Mouse (Mus musculus) neutrophil, adult 5-6 weeks (primary cell): ENCODE results near the gene Olfr1373. TPM values are rescaled to one million over a fixed set of nuclear protein-coding genes. Genes with fewer than 3 reads are reported as not detected.
"Not testable (repeated sequence)": the region's sequence is repeated elsewhere in the genome, so short reads cannot be mapped to it uniquely, and the experiment has no call there.

ENCODE experiments used
- ATAC-seq: fragments of 151-379, 151-347 bp; 2 replicates; pipeline ENCODE4 v1.8.0; 2017; ENCODE audit warnings: mild to moderate bottlenecking, moderate TSS enrichment; ENCODE audit not compliant: insufficient number of reproducible peaks, poor library complexity, low FRiP score, severe bottlenecking; ENCODE audit errors: extremely low read depth
- total RNA-seq: library from RNA; stranded (forward); fragments of 200-1000 nt; gene quantifications from 2 replicates; pipeline ENCODE4 v1.2.3, GENCODE M21; 2017

Olfr1373 gene
- total RNA-seq = not detected in 2 replicates

DNA sequence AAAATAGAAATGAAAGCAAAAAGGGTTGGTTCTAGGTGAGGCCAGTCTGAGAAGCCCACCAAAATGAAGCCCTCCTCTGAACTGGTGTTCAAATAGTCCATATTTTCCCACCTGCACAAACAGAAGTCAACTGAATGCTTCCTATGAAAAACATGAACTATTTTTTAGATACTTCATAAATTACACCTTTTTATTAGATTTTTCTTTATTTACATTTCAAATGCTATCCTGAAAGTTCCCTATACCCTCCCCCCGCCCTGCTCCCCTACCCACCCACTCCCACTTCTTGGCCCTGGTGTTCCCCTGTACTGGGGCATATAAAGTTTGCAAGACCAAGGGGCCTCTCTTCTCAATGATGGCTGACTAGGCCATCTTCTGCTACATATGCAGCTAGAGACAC is at the start of gene Olfr1373:
TSS of gene Olfr1373 (minus strand) at position 101 of the 400 bp plus-strand sequence.
- ATAC-seq = not testable (repeated sequence)

DNA sequence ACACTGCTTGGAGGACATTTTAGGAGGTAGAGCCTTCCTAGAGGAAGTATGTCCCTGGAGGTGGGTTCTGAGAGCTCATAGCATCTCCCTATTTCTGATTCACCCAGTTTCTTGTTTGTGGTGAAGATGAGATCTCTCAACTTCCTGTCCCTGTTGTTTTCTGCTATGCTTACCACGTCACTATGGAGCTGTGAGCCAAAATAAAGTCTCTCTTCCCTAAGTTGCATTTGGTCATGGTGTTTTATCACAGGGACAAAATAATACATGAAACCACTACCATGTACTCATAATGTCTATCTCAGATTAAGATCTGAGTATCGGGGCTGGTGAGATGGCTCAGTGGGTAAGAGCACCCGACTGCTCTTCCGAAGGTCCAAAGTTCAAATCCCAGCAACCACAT is 35.3 kb upstream of the Olfr1373 start:
- not testable (repeated sequence) for ATAC-seq

DNA sequence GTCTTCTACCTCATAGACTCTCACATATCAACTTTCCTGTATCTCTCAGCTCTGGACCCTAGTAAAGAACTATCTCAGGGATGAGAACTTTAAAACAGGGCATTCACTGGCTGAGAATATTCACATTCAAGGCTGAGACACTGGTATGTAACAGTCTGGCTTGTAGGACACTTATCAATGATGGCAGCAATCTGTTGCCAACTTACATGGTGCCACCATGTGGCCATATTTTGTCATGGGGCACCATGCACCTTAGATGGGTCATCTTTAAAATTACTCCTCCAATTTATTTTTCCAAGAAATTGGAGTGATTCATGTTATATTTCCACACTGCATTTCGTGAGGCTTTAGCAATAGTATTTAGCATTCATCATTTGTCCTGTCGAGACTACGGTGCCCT is 34.6 kb upstream of the Olfr1373 start:
- ATAC-seq = 0 out of 2 replicates have a peak, but pooled peaks have one; percentile 16

DNA sequence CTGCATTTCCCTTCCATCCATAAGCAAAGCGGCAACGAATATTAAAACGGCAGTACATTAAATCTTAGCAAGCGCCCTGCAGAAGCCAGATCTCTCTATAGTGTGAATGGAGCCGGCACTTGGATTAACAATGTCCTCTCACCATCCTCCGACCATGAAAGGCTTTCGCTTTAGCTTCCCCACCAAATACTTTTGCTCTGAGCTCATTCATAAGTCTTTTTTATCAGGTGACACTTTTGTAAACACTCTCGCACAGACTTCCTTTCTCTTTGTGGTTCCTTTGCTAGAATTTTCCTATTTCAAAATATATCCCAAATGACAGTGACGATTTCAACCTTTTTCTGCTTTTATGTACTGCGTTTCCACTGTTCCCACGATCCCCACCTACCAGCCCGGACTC is 23.1 kb upstream of the Olfr1373 start:
- no peak for ATAC-seq

DNA sequence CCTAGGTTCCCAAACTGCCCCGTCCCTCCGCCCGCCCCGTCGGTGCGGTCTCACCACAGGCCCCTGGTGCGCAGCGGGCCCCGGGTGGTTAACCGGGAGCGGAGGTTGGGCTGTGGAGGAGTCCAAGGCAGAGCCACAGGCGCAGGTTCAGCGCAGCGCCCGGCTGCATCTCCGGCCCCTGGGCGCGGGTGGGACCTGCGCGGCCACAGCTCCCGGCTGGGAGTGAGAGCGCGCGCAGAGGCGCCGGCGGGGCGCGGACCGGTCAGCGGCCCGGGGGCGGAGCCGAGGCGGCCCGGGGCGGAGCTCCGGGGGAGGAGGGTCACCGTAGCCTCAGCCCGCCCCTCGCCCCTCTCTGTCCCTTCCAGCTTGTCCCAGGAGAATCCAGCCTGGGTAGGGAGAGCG is 22.6 kb upstream of the Olfr1373 start:
- ATAC-seq = not testable (repeated sequence)

DNA sequence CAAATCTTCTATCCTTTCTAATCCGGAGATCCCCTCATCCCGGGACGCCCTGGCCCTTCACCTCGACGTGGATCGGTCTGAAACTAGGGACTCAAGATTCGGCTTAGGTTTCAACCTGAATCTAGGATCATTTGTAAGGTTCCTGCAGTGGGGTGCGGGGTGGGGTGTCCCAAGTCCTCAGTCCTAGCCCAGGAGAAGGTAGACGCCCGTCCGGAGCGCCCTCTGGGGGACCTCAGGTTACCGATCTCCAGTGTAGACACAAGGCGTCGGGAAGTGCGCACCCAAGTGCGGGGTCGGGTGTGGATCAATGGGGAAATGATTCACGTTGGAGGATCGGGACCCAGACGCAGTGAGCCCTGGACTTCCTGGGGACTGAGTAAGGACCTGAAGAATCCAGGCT is 21.8 kb upstream of the Olfr1373 start:
- no peak for ATAC-seq

DNA sequence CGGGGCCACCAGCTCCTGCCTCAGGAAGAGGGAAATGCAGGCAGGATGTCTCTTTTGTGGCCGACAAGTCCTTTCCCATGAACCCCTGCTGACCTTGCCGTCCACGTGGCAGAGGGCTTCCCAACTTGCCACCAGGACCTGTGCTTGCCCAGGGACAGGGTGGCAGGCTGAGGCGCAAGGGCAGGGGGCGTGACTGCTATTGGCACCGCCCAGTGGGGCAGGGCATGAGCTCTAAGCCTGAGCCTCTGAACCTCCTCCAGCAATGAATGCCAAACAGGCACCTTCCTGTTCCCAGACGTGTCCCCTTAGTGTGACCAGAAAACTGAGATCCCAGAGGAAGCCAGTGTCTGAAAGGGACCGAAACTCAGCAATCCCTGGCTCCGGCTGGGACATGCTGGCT is 18.6 kb upstream of the Olfr1373 start:
- ATAC-seq = no peak

DNA sequence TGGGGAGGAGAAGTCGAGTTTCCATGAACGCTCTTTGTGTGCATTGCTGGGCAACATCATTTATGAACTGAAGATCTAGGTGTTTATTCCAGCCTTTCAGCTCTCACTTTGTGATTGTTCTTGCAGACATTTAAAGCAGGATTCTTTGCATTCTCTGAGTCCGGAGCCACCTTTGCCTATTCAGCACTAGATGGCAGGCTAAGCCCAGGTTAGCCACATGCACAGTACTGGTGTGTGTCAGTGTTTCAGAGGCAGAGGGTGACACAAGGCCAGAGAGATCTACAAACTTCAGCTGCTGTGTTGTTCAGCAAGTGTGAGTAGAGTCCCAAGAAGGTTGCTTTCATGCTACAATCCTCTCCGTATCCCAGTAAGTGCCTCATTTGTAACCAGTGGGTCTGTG is 1.7 kb downstream of the Olfr1373 start:
- not testable (repeated sequence) for ATAC-seq

DNA sequence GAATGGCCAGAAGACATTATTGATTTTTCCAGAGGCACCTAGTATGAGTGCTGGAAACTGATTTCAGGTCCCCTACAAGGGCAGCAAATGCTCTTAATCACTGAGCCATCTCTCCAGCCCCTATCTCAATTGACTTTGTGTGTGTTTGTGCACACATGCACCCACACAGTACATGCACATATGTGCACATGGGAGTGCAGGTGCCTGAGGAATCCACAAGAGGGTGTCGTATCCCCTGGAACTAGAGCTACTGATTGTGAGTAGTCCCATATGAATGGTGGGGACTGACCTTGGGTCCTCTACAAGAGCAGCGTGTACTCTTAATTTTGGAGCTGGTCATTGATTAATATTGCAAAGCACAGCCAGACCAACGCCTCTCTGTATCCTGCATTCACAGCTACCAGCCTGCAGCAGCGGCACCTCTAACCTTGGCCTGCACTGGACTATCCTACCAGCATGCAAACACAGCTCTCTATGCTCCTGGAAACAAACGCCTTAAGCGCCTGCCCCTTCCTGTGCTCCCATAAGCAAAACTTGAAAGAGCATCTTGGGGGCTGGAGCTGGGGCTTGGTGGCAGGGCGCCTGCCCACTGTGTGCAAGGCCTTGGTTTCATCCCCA is 14.8 kb downstream of the Olfr1373 start:
- ATAC-seq = no peak

DNA sequence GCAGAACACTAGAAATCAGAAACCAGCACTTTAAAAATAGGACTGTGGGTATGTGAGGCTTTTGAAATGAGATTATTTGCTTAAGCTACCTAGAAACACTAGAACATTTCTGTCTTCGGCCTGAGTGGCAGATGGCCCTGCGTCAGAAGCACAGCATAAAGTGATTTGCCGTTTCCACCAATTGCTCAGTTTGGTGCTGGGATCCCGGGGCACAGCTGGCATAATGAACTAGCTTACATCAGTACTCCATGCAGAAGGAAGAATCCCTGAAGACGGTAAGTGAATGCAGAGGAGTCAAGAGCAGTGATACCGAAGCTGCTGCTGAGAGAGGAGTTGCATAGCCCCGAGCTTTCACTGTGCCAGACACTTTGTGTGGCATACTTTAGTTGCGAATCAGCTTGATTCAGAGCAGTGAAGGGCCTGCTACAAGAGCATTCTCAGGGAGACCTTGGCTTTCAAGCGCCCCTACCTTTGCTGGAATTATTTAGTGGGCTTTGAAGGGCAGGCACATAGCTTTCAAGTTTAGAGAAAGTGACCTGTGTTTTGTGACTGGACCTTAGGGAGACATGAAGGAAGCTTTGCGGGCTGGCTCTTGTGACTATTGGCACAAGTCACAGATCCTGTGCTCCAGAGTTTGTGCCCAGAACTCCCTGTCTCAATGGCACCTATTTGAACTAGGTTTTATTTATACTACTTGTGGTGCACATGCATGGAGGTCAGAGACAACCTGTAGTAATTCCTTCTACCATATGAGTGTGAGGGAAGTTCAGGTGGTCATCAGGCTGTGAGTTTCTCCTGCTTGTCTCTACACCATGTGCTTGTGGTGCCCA is 15.5 kb downstream of the Olfr1373 start:
- no peak for ATAC-seq

DNA sequence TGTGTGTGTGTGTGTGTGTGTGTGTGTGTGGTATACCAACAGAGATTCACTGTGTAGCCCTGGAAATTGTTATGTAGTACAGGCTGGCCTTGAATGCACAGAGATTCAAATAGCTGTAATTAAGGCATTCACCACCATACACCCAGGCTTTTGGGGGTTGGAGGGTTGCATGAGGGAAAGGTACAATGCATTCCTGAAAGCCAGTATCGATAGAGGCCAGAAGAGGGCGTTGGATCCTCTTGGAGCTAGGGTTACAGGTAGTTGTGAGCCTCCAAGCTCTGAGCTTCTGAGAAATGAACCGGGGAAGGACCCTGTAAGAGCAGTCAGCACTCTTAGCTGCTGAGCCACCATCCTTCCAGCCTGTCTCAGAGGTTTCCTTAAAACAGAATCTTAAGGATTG is 16.2 kb downstream of the Olfr1373 start:
- ATAC-seq = no peak

DNA sequence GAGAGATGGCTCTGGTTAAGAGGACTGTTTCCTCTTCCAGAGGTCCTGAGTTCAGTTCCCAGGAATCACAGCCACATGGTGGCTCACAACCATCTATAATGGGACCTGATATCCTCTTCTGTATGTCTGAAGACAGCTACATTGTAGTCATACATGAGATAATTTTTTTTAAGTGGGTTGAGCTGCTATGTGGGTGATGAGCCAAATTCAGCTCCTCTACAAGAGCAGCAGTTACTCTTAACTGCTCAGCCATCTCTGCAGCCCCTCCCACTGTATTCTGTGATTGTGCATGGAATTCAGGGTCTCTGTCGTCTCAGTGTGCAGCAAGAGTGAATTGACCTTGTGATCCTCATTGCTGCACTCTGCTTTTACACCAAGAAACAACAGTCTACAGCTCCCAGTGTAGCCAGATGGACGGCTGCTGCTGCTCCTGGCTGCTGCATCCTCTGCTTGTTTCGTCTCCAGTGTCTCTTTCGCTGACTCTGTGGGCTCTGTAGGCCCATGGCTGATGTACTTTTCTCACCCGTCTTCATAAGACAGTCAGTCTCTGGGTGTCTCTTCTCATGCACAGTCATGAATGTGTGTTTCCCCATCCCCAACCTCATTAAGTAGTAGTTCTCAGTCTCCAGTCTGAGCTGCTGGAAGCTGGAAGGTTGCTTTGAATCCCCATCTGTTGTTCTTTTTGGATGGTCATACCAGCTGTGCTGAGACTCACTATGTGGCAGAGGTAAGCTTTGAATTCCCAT is 16.8 kb downstream of the Olfr1373 start:
- ATAC-seq = no peak

DNA sequence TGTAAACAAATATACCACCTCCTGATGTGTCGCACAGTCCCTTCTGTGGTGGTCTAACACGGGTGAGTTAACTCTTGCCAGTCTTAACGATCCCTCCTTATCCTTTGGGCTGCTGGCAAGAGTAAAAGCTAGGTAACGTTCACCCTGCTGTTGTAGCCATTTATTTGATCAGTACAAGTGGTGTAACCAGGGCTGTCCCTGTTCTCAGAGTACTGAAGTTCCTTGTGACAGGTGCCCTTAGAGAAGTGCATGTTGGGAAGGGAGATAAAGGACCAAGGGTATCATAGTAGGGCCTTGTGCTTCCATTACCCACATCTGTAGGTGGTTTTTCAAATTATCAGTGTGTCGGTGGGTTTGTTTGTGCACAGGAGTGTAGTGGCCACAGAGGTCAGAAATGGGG is 17.6 kb downstream of the Olfr1373 start:
- ATAC-seq = no peak

DNA sequence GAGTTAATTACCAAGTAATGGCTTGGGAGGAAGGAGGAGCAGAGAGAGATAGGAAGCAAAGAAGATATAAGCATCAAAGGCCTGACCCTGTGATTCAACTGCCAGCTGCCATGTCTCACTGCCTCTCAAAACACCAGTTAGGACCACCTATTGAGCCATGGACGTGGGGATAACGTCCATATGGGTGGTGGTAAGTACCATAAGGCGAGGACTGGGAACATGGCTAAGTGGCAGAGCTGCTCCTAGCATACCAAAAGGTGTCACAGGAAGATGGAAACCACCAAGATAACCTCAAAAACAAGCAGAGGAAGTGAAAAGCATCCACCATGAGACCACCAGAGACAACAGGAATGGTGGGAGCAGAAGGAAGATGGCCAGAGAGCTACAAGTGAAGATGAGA is 18.2 kb downstream of the Olfr1373 start:
- no peak for ATAC-seq

DNA sequence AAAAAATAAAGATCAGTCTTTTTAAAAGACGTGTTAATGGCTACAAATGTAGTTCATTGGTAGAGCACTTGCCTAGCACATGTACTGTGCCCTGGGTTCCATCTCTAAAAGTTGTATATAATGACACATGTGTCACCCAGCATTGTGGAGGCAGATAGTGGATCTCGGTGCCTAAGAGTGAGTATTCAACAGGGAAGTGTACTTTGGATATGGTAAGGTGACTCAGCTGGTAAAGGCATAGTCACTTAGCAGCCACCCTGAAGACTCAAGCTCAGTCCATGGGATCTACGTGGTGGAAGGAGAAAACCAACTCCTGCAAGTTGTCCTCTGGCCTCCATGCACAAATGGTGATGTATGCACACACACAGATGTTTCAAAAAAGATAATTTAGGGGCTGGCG is 20.9 kb downstream of the Olfr1373 start:
- no peak for ATAC-seq

DNA sequence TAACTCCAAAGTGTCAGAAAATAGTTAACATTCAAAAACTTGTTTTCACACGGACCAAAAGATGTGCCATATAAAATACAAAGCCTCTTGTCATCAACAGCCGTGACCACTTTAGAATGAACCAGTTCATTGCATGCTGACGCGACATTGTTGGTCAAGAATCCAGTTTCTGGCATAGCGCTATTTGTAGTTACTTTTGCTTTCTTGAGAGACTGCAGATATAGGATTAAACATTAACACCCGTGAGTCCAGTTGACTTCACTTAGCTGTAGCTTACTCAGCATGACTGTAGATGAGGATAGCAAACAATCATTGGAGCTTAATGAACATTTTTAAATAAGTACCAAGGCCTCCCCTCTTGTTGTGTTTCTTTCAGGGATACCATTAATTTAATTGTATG is 23.3 kb downstream of the Olfr1373 start:
- no peak for ATAC-seq

DNA sequence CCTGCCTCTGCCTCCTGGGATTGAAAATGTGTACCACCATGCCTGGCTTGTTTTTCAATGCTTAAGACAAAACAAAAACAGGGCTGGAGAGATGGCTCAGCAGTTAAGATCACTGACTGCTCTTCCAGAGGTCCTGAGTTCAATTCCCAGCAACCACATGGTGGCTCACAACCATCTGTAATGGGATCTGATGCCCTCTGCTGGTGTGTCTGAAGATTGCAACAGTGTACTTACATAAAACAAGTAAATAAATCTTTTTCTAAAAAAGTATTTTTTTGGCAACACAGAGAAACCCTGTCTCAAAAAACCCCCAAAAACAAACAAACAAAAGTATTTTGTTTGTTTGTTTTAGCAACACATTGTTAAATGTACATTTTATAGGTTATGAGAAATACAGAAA is 24.9 kb downstream of the Olfr1373 start:
- ATAC-seq = not testable (repeated sequence)

DNA sequence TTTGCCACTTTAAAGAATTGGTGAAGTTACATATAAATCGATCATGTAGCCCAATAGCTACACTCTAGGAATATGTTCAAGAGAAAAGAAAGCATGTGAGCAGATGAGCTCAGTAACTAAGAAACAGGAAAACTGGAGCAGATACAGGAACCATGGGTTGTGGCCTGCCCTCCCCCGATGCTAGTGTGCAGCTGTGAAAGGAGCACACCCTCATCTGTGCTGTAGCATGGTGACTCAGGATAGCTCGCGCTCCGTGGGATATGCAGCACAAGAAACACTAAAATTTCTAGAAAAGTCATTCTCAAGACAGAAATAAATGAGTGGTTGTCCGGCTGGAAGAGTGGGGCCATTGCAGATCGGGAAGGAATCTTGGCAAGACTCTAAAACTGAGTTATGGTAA is 28.2 kb downstream of the Olfr1373 start:
- no peak for ATAC-seq

DNA sequence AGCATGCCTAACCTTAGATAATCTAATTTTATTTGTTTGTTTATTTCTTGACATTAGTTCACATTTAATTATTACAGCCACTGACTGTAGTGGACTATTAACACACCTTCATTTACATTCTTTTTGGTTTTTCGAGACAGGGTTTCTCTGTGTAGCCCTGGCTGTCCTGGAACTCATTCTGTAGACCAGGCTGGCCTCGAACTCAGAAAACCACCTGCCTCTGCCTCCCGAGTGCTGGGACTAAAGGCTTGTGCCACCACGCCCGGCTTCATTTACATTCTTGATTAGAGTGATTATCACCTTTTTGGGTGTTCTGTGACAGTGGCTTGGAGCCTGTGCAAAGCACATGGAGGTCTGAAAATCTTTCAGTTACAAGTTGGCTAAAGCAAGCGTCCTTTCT is 29.2 kb downstream of the Olfr1373 start:
- not testable (repeated sequence) for ATAC-seq

DNA sequence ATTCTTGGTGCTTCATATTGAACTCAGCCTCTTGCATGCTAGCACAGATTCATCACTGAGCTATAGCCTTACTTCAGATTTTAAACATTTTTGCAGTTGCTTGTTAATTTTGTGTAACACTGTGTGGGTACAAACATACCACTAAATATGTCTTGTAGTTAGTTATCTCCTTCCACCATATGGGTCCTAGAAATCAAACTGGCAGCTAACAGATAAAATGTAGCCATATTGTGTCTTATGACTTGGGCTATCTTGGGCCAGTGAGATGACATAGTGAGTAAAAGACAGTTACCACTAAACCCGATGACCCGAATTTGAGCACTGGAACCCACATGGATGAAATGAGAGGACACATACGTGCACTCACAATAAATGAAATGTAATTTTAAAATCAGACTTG is 29.8 kb downstream of the Olfr1373 start:
- ATAC-seq = no peak
